Mouse (Mus musculus): ENCODE data around the gene Olfr137. TPM values are rescaled to one million over a fixed set of nuclear protein-coding genes. Genes with fewer than 3 reads are reported as not detected.

The Olfr137 gene
- polyA plus RNA-seq (2011; ENCODE audit: insufficient read depth, insufficient read length, low replicate concordance, missing spikeins) = not detected in 2 replicates

- Histone ChIP-seq H3K27ac (ENCODE audit: control insufficient read depth, insufficient read depth, low read depth, low read length, poor library complexity) (no peak within 1 kb of the TSS), H3K4me3 (replicated peaks; ENCODE audit: control insufficient read depth, low read depth, low read length) (no peak within 1 kb of the TSS)
- TF ChIP-seq CTCF (IDR thresholded peaks at IDR 0.05; ENCODE audit: control insufficient read depth, insufficient read depth, low read length) (no peak), POLR2A (IDR thresholded peaks at IDR 0.05; ENCODE audit: borderline replicate concordance, control insufficient read depth, low read depth, low read length) (no peak)
These were observed at the start of gene Olfr137 for GRCm38 (mm10) chr17:38307470-38307869. TSS of gene Olfr137 (minus strand) at chr17:38307570.

GRCm38 (mm10) chr17:38329531-38329930 is 22.2 kb upstream of the Olfr137 start, which contains the start of gene Olfr136:
TSS of gene Olfr136 (plus strand) at chr17:38329831.
- H3K4me3 ChIP-seq (replicated peaks; ENCODE audit: control insufficient read depth, low read depth, low read length) = no peak within 1 kb of the TSS
- no peaks in the 10 kb centered on the region for H3K4me1 ChIP-seq (ENCODE audit: control insufficient read depth, insufficient read depth, low read length)
- TF ChIP-seq CTCF (IDR thresholded peaks at IDR 0.05; ENCODE audit: control insufficient read depth, insufficient read depth, low read length) = no peak
- TF ChIP-seq POLR2A (IDR thresholded peaks at IDR 0.05; ENCODE audit: borderline replicate concordance, control insufficient read depth, low read depth, low read length) = no peak
- no peak within 1 kb of the TSS for H3K27ac ChIP-seq (ENCODE audit: control insufficient read depth, insufficient read depth, low read depth, low read length, poor library complexity)

More at GRCm38 (mm10) chr17:38307470-38307869, at the start of gene Olfr137:
- no peaks in the 10 kb centered on the region for H3K4me1 ChIP-seq (ENCODE audit: control insufficient read depth, insufficient read depth, low read length)

- H3K4me3 ChIP-seq (replicated peaks; ENCODE audit: control insufficient read depth, low read depth, low read length) = no peak within 1 kb of the TSS
- WGBS = 56% methylated on average over 1 of the region's 1 CpGs
- H3K27ac ChIP-seq (ENCODE audit: control insufficient read depth, insufficient read depth, low read depth, low read length, poor library complexity) = no peak within 1 kb of the TSS
- no peak for TF ChIP-seq CTCF (IDR thresholded peaks at IDR 0.05; ENCODE audit: control insufficient read depth, insufficient read depth, low read length)
- TF ChIP-seq POLR2A (IDR thresholded peaks at IDR 0.05; ENCODE audit: borderline replicate concordance, control insufficient read depth, low read depth, low read length) = no peak
- no peaks in the 10 kb centered on the region for H3K4me1 ChIP-seq (ENCODE audit: control insufficient read depth, insufficient read depth, low read length)
These were observed 46.6 kb downstream of the Olfr137 start, which contains the start of gene Olfr138 for GRCm38 (mm10) chr17:38260735-38261134. TSS of gene Olfr138 (plus strand) at chr17:38261035.

Other genes starting within 250 kb of the Olfr137 start
- not detected in 2 replicates for gene Olfr129, start 247.5 kb downstream of the Olfr137 start, polyA plus RNA-seq (2011; ENCODE audit: insufficient read depth, insufficient read length, low replicate concordance, missing spikeins)
- not detected in 2 replicates for gene Olfr130, start 243.6 kb downstream of the Olfr137 start, polyA plus RNA-seq (2011; ENCODE audit: insufficient read depth, insufficient read length, low replicate concordance, missing spikeins)
- gene Olfr131, start 218.9 kb downstream of the Olfr137 start, polyA plus RNA-seq (2011; ENCODE audit: insufficient read depth, insufficient read length, low replicate concordance, missing spikeins) = not detected in 2 replicates
- not detected in 2 replicates for gene Olfr132, start 173.0 kb downstream of the Olfr137 start, polyA plus RNA-seq (2011; ENCODE audit: insufficient read depth, insufficient read length, low replicate concordance, missing spikeins)
- not detected in 2 replicates for gene Olfr133, start 162.3 kb downstream of the Olfr137 start, polyA plus RNA-seq (2011; ENCODE audit: insufficient read depth, insufficient read length, low replicate concordance, missing spikeins)
- not detected in 2 replicates for gene Olfr134, start 136.2 kb downstream of the Olfr137 start, polyA plus RNA-seq (2011; ENCODE audit: insufficient read depth, insufficient read length, low replicate concordance, missing spikeins)
- not detected in 2 replicates for gene Olfr135, start 103.2 kb downstream of the Olfr137 start, polyA plus RNA-seq (2011; ENCODE audit: insufficient read depth, insufficient read length, low replicate concordance, missing spikeins)
- gene Olfr138, start 46.5 kb downstream of the Olfr137 start, polyA plus RNA-seq (2011; ENCODE audit: insufficient read depth, insufficient read length, low replicate concordance, missing spikeins) = not detected in 2 replicates
- not detected in 2 replicates for gene Olfr136, start 22.3 kb upstream of the Olfr137 start, polyA plus RNA-seq (2011; ENCODE audit: insufficient read depth, insufficient read length, low replicate concordance, missing spikeins)
- not detected in 2 replicates for gene Esp36, start 112.6 kb upstream of the Olfr137 start, polyA plus RNA-seq (2011; ENCODE audit: insufficient read depth, insufficient read length, low replicate concordance, missing spikeins)
- not detected in 2 replicates for gene Esp34, start 246.6 kb upstream of the Olfr137 start, polyA plus RNA-seq (2011; ENCODE audit: insufficient read depth, insufficient read length, low replicate concordance, missing spikeins)